Mouse (Mus musculus): ENCODE data around the gene Ptk7. TPM values are rescaled to one million over a fixed set of nuclear protein-coding genes. Genes with fewer than 3 reads are reported as not detected.

The Ptk7 gene
- 10 to 100 TPM; 18.5 to 18.8 TPM for total RNA-seq (2021)

DNA sequence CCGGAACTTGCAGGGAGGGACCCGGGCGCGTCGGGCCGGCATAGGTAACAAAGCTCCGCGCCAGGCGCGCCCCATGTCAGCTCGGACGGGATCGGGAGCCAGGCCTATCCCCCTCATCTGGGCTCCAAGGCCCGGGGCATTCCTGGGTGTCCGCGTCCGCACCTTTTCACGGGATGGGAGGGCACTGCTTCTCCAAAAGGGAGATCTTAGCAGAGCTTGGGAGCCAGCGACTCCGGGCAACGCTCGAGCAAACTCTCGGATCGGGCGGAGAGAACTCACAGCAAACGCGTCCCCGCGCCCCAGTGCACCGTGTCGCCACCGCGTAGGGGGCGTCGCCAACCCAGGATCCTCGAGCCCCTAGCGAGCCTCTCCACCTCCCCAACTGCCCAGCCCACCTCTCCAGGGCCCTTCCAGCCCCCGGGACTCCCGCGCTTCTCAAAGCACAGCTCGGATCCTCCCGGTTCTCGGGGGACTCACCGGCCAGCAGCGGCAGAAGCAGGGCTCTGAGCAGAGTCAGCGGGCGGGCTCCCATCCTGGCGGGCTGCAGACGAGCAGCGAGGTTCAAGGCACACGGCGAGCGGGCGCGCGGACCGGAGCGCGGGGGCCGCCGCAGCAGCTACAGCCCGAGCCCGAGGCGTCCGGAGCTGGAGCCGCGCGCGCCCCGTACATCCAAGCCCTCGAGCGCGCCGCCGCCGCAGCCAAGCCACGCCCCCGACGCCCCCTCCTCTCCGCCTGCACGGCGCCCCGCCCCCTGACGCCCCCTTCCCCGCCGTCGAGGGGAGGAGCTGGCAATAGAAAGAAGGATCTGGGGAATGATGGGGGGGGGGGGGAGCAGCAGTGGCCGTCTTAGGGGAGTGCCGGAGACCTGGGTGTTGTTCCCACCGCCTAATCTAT lies at the start of gene Ptk7:
Gene Ptk7, minus strand, starts transcription at position 714 of the 894 bp plus-strand sequence.
- intact Hi-C loops (cut with DNase I): loop anchor here (5.0 kb wide), 1 partner anchor 82 kb away; the partner anchor contains the start of gene Cul9

DNA sequence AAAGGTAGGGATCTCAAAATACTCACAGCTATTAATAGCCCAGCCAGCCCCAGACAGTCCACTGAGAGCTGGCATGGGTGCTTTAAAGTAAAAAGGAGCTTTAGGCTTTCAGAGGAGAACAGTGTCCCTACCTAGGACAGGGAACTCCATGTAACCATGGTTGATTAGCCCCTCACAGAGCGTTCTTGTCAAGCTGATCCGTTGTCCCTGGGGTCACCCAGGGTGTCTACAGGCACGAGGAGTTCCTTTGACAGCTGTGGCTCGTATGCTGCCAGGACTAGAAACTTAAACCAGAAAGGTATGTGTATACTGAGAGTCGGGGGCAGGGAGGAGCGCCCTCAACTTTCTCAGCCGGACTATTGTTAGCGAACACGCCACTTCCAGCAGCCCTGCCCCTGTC lies 49.6 kb upstream of the Ptk7 start:
- DNase-seq (ENCODE audit: extremely low spot score in 1 of 2, low spot score in 2 of 2): no peak
- intact Hi-C loops (cut with DNase I): no loop called here

More for the DNA sequence above, at the start of gene Ptk7:
- DNase-seq (ENCODE audit: extremely low spot score in 1 of 2, low spot score in 2 of 2): peak; percentile 78 to 93

DNA sequence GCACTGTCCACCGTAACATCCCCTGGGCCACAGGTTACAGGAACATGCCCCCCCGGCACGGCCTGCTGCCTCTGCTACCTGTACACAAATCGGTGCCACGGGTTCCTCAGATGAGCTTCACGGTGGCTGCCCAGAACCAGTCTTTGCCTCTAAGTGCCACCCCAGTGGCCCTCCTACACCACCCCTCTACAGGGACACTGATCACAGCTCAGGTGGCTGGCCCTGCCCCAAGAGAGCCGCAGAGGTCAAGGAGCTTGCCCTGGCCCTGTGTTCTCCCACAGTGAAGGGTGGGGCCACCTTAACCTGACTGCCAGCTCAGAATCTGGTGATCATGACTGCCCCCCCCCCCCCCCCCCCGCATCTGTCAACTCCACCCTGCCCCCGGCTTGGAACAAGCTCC lies 49.1 kb upstream of the Ptk7 start, which contains the start of gene Mea1:
Gene Mea1, plus strand, starts transcription at position 378 of the 400 bp plus-strand sequence.
- DNase-seq (ENCODE audit: extremely low spot score in 1 of 2, low spot score in 2 of 2): no peak
- intact Hi-C loops (cut with DNase I): no loop called here

DNA sequence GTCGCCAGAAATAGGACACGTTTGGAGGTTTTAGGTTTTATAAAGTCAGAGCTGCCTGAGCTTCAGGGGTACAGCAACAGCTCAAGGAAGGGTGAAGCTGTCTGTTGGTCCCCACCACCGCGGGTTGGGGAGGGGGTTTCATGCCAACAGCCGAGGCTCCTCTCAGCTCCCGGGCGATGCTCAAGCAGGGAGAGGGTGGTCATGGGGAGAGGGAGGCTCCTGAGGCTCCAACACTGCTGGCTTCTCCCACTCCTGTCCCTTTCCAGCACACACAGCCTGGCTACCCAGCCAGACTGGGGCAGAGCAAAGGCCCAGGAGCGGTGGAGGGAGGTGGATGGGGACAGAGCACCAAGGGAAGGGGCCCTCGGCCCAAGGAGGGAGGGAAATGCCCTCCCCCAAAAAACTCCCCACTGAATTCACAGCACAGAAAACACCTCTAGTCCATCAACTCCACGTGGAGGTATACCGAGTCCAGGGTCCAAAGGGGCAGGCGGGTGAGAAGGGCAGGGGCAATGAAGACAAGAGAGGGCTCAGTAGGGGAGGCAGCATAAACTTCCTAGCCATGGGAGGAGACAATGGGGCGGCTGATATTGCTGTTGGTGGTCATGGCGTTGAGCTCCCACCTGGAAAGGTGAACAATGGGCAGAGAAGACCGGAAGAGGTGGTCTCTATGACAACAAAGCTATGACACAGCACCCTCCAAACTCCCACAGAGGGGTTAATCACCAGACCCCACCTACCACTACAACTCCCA lies 45.4 kb upstream of the Ptk7 start:
- no peak for DNase-seq (ENCODE audit: extremely low spot score in 1 of 2, low spot score in 2 of 2)
- intact Hi-C loops (cut with DNase I): no loop called here

DNA sequence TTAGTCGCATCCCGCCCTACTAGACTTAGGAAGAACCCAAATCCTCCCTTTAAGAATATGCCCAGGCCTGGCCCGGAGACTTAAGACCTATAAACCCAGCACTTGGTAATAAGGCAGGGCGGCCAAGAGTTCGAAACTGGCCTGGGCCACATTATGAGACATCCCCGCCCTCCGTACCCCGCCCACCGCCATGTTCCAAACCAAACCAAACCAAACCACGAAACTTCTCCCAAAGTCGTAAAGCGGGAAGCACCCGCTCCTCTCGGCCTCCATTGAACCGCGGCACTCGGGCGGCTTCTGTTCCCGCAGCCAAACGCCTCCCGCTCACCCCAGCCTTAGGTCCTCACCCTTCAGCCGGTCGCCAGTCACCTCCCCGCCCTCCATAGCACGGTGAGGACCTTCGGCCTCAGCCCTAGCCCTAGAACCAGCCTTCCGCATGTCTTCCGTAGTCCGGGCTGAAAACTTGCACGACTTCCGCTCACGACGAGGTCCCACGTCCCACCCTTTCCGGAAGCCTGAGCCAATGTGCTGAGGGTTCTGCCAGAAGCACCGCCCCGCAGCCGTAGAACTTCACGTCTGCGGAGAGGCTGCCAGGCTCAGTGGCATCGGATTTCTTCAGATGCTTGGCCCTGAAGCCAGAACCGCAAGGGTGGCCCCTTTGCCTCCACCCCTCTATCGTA lies 44.7 kb upstream of the Ptk7 start, which contains the start of gene Rrp36:
Gene Rrp36, minus strand, starts transcription at position 503 of the 680 bp plus-strand sequence.
- DNase-seq (ENCODE audit: extremely low spot score in 1 of 2, low spot score in 2 of 2): peak; percentile 91 to 93
- intact Hi-C loops (cut with DNase I): no loop called here

DNA sequence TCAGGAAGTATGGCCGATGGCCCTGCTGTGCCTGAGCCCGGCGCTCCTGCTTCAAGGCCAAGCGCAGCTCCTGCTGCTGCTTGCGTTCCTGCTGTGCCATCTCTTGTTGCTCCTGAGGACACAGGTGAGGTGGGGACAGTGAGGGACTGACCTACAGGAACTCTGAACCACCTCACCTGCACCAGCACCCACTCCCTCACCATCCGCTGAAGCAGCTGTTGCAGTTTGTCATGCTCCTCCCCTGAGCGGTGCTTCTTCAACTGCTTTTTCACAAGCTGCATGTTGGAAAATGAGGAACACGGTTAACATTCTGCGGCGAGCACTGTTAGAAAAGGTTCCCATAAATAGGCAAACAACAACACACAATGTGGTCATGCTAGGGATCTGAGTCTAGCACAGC lies 40.6 kb upstream of the Ptk7 start:
- intact Hi-C loops (cut with DNase I): no loop called here

DNA sequence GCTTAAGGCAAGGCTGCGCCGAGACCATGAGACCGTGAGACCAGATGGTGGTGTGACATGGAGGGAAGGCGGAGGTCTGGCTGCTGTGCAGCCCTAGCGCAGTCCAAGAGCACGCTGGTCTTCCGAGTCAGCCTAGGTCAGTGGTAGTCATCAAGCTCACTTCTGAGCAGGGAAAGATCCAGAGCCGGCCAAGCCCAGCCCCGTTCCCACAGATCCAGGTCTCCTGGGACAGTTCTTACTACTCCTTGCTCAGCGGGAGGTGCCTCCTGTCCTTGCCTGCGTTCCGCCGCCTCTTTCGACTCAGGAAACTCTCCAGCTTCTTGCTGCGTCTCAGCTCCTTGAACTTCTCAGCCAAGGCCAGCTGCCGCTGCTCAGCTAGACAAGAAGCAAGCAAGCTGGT lies 38.4 kb upstream of the Ptk7 start:
- DNase-seq (ENCODE audit: extremely low spot score in 1 of 2, low spot score in 2 of 2): peak in 1 of 2 experiments; percentile 84

More for the DNA sequence above, 40.6 kb upstream of the Ptk7 start:
- no peak for DNase-seq (ENCODE audit: extremely low spot score in 1 of 2, low spot score in 2 of 2)

DNA sequence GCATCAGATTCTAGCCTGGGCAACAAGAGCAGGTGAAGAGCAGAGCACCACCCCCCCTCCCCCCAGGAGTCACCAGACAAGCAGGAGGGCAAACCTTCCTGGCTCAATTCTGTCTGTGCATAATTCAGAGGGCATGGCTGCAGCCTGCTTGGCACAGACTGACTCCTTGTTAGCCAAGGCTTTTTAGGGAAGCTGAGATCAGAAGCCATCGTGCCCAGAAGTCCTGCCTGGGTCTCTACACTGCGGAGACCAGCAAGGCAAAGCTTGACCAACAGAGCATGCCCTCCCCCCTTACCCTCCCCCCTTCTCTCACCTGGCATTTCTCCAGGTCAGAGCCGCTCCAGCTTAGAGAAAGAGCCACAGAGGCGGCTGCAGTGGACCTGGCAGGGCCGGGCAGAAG lies 33.4 kb upstream of the Ptk7 start:
- intact Hi-C loops (cut with DNase I): no loop called here
- no peak for DNase-seq (ENCODE audit: extremely low spot score in 1 of 2, low spot score in 2 of 2)

More for the DNA sequence above, 38.4 kb upstream of the Ptk7 start:
- intact Hi-C loops (cut with DNase I): no loop called here

DNA sequence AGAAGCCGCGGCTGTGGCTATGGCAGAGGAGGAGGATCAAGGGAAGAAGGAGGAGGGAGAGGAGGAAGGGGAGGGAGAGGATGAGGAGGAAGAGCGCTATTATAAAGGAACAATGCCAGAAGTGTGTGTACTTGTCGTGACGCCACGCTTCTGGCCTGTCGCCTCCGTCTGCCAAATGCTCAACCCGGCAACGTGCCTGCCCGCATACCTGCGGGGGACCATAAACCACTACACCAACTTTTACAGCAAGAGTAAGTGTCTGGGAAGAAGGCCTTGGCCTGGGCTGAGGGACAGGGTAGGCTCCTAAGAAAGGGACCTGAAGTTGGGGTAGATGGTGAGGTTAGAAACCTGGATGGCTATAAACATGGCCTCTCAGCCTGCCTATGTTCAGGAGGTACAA lies 32.7 kb upstream of the Ptk7 start:
- no peak for DNase-seq (ENCODE audit: extremely low spot score in 1 of 2, low spot score in 2 of 2)

DNA sequence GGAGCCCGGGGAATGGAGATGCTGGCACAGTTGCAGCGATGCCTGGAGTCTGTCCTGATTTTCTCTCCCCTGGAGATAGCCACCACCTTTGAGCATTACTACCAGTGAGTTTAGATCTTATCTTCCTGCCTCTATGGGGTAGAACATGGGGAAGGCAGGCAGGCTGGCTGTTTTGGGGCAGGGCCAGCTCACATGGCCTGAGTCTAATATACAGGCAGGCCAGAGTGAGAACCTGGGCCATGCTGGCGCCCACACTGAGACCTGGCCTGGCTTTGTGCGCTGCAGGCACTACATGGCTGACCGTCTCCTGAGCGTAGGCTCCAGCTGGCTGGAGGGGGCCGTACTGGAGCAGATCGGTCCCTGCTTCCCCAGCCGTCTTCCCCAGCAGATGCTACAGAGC lies 32.0 kb upstream of the Ptk7 start:
- intact Hi-C loops (cut with DNase I): no loop called here
- peak in 1 of 2 experiments; percentile 17 for DNase-seq (ENCODE audit: extremely low spot score in 1 of 2, low spot score in 2 of 2)

More for the DNA sequence above, 32.7 kb upstream of the Ptk7 start:
- intact Hi-C loops (cut with DNase I): no loop called here

DNA sequence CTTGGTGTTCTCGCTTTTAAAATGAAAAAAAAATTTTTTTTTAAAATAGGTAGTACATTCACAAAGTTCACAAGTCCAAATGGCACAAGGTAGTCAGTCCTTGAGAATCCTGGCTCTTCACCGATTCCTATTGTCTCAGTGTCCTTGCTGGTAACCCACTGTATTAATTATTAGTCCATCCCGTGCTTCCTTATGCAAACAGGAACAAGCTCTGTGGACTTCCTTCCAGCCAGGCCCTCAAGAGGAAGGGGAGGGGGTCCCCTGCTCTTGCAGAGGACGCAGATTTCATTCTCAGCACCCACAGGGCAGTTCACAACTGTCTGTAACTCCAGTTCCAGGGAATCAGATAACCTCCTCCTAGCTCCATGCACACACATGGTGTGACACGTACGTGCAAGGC lies 26.8 kb upstream of the Ptk7 start:
- intact Hi-C loops (cut with DNase I): no loop called here
- DNase-seq (ENCODE audit: extremely low spot score in 1 of 2, low spot score in 2 of 2): no peak

DNA sequence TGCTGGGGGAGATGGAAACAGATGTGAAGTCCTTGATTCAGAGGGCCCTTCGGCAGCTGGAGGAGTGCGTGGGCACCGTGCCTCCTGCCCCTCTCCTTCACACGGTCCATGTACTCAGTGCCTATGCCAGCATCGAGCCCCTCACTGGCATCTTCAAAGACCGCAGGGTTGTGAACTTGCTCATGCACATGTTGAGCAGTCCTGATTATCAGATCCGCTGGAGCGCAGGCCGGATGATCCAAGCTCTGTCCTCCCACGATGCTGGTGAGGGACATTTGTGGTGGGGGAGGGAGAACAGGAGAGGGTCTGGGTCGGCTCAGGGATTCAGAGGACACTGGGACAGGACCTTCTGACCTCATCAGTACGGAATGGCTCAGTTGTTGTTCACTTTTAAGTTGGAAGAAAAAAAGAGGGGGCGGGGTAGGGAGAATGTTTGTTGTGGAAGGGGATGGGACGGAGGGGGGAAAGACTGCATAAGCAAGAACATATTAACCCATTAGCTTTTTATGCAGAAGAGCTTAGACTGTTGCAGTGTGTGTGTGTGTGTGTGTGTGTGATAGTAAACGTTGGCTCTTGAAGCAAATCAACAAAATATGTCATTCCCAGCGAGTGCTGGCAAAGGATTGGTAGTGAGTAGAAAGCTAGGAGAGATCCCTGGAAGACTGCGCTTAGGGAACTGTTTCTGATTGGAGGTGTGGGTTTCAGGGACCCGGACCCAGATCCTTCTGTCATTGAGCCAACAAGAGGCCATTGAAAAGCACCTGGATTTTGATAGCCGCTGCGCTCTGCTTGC lies 22.6 kb upstream of the Ptk7 start:
- intact Hi-C loops (cut with DNase I): no loop called here
- no peak for DNase-seq (ENCODE audit: extremely low spot score in 1 of 2, low spot score in 2 of 2)

DNA sequence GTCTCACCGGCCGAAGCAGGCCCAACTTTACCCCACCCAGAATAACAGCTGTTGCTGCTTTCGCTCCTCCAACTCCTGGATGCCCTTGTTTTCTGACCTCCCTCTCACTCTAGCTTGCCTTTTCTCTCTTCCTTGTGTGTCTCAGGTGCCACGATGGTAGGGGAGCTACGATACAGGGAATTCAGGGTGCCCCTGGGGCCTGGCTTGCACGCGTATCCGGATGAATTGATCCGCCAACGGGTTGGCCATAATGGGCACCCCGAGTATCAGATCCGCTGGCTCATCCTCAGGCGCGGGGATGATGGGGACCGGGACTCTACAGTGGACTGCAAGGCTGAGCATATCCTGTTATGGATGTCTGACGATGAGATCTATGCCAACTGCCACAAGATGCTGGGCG lies 22.0 kb upstream of the Ptk7 start:
- peak in 1 of 2 experiments; percentile 25 for DNase-seq (ENCODE audit: extremely low spot score in 1 of 2, low spot score in 2 of 2)
- intact Hi-C loops (cut with DNase I): no loop called here

DNA sequence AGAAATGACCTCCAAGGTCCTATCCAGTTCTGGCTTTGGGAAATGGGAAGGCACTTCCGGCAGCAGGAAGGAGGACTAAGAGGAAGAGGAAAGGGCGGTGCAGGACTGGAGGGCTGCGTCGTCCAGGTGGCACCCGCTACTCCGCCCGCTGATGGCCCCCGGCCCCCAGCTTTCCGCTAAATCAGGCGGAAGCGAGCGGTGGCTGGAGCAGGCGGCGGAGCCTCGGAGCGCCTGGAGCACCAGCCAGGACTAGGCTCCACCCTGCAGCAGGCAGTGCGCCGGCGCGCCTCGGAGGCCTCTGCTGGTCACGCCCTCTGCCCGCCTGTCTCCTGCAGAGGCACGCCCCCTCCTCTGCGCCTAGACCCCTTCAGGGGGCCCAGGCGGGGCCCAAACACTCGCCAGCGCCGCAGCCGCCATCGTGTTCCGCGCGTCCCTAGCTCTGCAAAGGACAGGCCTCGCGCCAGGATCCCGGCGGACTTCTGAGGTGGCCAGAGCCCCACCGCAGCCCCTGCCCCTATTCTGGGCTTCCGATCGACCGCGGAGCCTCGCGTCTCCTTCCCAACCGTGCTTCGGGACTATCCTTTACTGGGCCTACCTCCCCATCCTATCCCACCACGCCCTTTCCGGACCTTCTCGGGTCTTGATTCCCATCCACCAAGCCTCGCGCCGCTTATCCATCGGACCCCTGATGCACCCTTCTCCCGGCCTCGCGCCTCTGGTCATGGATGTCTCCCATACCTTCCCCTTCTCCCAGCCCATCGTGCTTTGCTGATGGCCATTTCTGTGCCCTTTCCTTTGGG lies 21.1 kb upstream of the Ptk7 start, which contains the start of gene Cul7:
Gene Cul7, plus strand, starts transcription at position 106 of the 800 bp plus-strand sequence.
- intact Hi-C loops (cut with DNase I): no loop called here
- peak; percentile 90 to 98 for DNase-seq (ENCODE audit: extremely low spot score in 1 of 2, low spot score in 2 of 2)

DNA sequence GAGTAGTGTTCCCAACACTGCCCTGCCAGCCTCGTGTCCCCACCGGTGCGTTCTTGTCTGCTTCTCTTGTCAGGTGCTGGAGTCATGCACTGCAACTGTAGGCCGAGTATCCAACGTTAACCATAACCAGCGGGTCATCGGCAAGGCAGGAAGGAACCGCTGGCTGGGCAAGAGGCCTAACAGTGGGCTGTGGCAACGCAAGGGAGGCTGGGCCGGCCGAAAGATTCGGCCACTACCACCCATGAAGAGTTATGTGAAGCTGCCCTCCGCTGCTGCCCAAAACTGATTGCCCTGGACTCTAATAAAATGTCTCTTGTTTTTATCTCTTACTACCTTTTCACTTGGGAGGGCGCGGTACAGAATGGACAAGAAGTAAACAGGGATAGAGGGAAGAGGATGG lies 20.5 kb upstream of the Ptk7 start:
- intact Hi-C loops (cut with DNase I): loop anchor here (5.0 kb wide), 1 partner anchor 98 kb away; no protein-coding TSS in a partner anchor
- peak in 1 of 2 experiments; percentile 60 for DNase-seq (ENCODE audit: extremely low spot score in 1 of 2, low spot score in 2 of 2)

DNA sequence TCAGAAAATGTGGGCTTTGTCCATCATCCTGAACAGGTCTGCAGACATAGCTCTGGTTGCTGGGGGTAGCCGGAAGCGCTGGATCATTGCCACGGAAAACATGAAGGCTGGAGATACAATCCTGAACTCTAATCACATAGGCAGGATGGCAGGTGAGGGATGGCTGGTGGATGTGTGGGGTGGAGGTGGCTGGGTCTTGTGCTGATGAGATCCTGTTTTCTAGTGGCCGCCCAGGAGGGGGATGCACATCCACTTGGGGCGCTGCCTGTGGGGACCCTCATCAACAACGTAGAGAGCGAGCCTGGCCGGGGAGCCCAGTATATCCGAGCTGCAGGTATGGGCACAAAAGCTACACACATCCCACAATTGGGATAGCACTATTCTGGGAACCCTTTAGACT lies 19.1 kb upstream of the Ptk7 start:
- intact Hi-C loops (cut with DNase I): loop anchor here (5.0 kb wide), 1 partner anchor 96 kb away; no protein-coding TSS in a partner anchor
- peak in 1 of 2 experiments; percentile 27 for DNase-seq (ENCODE audit: extremely low spot score in 1 of 2, low spot score in 2 of 2)

DNA sequence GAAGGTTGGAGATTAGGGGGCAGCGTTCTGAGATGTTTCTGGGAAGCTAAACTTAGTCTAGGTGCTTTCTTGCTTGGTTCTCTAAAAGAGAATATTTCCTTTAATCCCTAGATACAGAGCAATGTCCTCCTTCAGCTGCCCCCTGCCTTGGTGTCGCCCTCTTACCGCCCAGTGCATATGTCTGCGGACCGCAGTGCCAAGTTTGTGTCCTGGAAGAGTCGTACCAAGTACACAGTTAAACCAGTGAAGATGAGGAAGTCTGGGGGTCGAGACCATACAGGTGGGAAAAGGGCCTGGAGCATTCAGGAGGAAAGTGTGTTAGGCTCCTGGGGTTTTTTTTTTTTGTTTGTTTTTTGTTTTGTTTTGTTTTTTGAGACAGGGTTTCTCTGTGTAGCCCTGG lies 18.0 kb upstream of the Ptk7 start:
- DNase-seq (ENCODE audit: extremely low spot score in 1 of 2, low spot score in 2 of 2): peak in 1 of 2 experiments; percentile 22
- intact Hi-C loops (cut with DNase I): loop anchor here (5.0 kb wide), 1 partner anchor 95 kb away; no protein-coding TSS in a partner anchor
